In genomic region chr5:131779171-131779570, GRCm38 (mm10) we compare ENCODE assay signal across 25 mouse cellular contexts.
DNase-seq lines count a peak whose midpoint lies in the region; ATAC-seq and TF ChIP-seq lines count a peak whose summit lies in the region.
"Had no signal": no experiment of that assay in that cellular context is flagged by ENCODE, and none has a peak within 500 bp of the region (broad histone marks: within the 10 kb centered on the region; RNA-seq: fewer than 3 reads in every experiment).

No protein-coding gene starts in this region.

- peaks cover 78% of the 10 kb centered on the region for H3K4me1 ChIP-seq in hindbrain, embryonic 13.5 days (replicated peaks)
- peaks cover 21% of the 10 kb centered on the region for H3K4me1 ChIP-seq in hindbrain, postnatal 0 days (ENCODE audit: insufficient read depth, low read length)
- peaks cover 76% of the 10 kb centered on the region for H3K4me1 ChIP-seq in neural tube, embryonic 13.5 days (replicated peaks)
- H3K4me1 ChIP-seq: intestine, embryonic 15.5 days had no signal

- no peaks in the 10 kb centered on the region for H3K36me3 ChIP-seq in hindbrain, embryonic 13.5 days
- H3K36me3 ChIP-seq in hindbrain, postnatal 0 days (ENCODE audit: insufficient read depth, low read length) = no peaks in the 10 kb centered on the region
- no peaks in the 10 kb centered on the region for H3K36me3 ChIP-seq in neural tube, embryonic 13.5 days
- H3K36me3 ChIP-seq: embryonic facial prominence, embryonic 13.5 days; forebrain, embryonic 12.5 days; forebrain, embryonic 15.5 days; heart, embryonic 10.5 days; heart, embryonic 13.5 days; intestine, embryonic 15.5 days had no signal

- H3K27me3 ChIP-seq in hindbrain, embryonic 13.5 days = no peaks in the 10 kb centered on the region
- H3K27me3 ChIP-seq in hindbrain, postnatal 0 days (ENCODE audit: insufficient read depth, low read length) = no peaks in the 10 kb centered on the region
- no peaks in the 10 kb centered on the region for H3K27me3 ChIP-seq in neural tube, embryonic 13.5 days
- H3K27me3 ChIP-seq: CH12.LX; embryonic facial prominence, embryonic 13.5 days; forebrain, embryonic 15.5 days; heart, embryonic 13.5 days; intestine, embryonic 15.5 days had no signal

- TF ChIP-seq CTCF in hindbrain, postnatal 0 days (IDR thresholded peaks at IDR 0.05; ENCODE audit: low read depth) = no peak

- no peak for ATAC-seq in hindbrain, embryonic 13.5 days (ENCODE audit: low FRiP score)
- no peak for ATAC-seq in hindbrain, postnatal 0 days
- ATAC-seq in neural tube, embryonic 13.5 days (ENCODE audit: low read depth) = no peak
- ATAC-seq: forebrain, embryonic 15.5 days; intestine, embryonic 15.5 days had no signal

- H3K27ac ChIP-seq in hindbrain, embryonic 13.5 days = peak overlapping the region; percentile 50
- H3K27ac ChIP-seq in hindbrain, postnatal 0 days = no peak overlapping the region
- H3K27ac ChIP-seq in neural tube, embryonic 13.5 days (replicated peaks) = 0 out of 2 replicates have a peak overlapping the region, but pooled peaks have one; percentile 13
- H3K27ac ChIP-seq: embryonic facial prominence, embryonic 13.5 days; forebrain, embryonic 12.5 days; forebrain, embryonic 15.5 days; heart, adult 2 months; heart, embryonic 10.5 days; heart, embryonic 13.5 days; hindbrain, embryonic 14.5 days; intestine, embryonic 15.5 days had no signal

- no peaks in the 10 kb centered on the region for H3K9me3 ChIP-seq in hindbrain, embryonic 13.5 days
- no peaks in the 10 kb centered on the region for H3K9me3 ChIP-seq in hindbrain, postnatal 0 days (ENCODE audit: low read length)
- H3K9me3 ChIP-seq in neural tube, embryonic 13.5 days = no peaks in the 10 kb centered on the region
- H3K9me3 ChIP-seq: embryonic facial prominence, embryonic 13.5 days; forebrain, embryonic 12.5 days; forebrain, embryonic 15.5 days; heart, embryonic 10.5 days; heart, embryonic 13.5 days; intestine, embryonic 15.5 days had no signal

- intact Hi-C loops in heart, postnatal 10 days (cut with DNase I) = no loop called here

- DNase-seq in hindbrain, postnatal 0 days (ENCODE audit: low spot score) = no peak
- no peak for DNase-seq in neural tube, embryonic 10.5 days (ENCODE audit: extremely low spot score, low spot score)
- DNase-seq in ZHBTc4 (ENCODE audit: low read depth, low spot score) = peak; percentile 48
- DNase-seq in heart, postnatal 10 days = no peak
- DNase-seq: adrenal gland, adult 2 months; adrenal gland, postnatal 14 days; B cell, adult 2 months; cerebellum, adult 11 months; cerebellum, adult 2 months; cerebellum, adult 9-11 months; cerebellum, postnatal 25 days; gastrocnemius, postnatal 36 days; heart, adult 2 months; kidney, adult 2 months had no signal

- no peak overlapping the region for H3K4me3 ChIP-seq in hindbrain, embryonic 13.5 days
- H3K4me3 ChIP-seq in hindbrain, postnatal 0 days (ENCODE audit: low read length) = no peak overlapping the region
- H3K4me3 ChIP-seq in neural tube, embryonic 13.5 days = no peak overlapping the region
- H3K4me3 ChIP-seq: embryonic facial prominence, embryonic 13.5 days; erythroblast, embryonic 14.5 days; forebrain, embryonic 12.5 days; forebrain, embryonic 15.5 days; heart, adult 2 months; heart, embryonic 10.5 days; heart, embryonic 13.5 days; intestine, embryonic 15.5 days had no signal

- no peak overlapping the region for H3K4me2 ChIP-seq in hindbrain, embryonic 13.5 days
- no peak overlapping the region for H3K4me2 ChIP-seq in hindbrain, postnatal 0 days (ENCODE audit: low read depth, low read length)
- no peak overlapping the region for H3K4me2 ChIP-seq in neural tube, embryonic 13.5 days
- H3K4me2 ChIP-seq: embryonic facial prominence, embryonic 13.5 days; forebrain, embryonic 12.5 days; forebrain, embryonic 15.5 days; heart, embryonic 13.5 days; hindbrain, embryonic 14.5 days; intestine, embryonic 15.5 days had no signal

- H3K9ac ChIP-seq in hindbrain, embryonic 13.5 days = no peak overlapping the region
- H3K9ac ChIP-seq in hindbrain, postnatal 0 days (replicated peaks; ENCODE audit: low read length) = no peak overlapping the region
- no peak overlapping the region for H3K9ac ChIP-seq in neural tube, embryonic 13.5 days
- H3K9ac ChIP-seq: embryonic facial prominence, embryonic 13.5 days; forebrain, embryonic 12.5 days; forebrain, embryonic 15.5 days; heart, embryonic 13.5 days; hindbrain, embryonic 14.5 days; intestine, embryonic 15.5 days had no signal
